Mouse (Mus musculus): ENCODE data around the gene E030030I06Rik. TPM values are rescaled to one million over a fixed set of nuclear protein-coding genes. Genes with fewer than 3 reads are reported as not detected.
"Not testable (repeated sequence)": the region's sequence is repeated elsewhere in the genome, so short reads cannot be mapped to it uniquely, and the experiment has no call there.

Gene E030030I06Rik
- polyA plus RNA-seq, 1 experiment = 4.4 TPM

DNA sequence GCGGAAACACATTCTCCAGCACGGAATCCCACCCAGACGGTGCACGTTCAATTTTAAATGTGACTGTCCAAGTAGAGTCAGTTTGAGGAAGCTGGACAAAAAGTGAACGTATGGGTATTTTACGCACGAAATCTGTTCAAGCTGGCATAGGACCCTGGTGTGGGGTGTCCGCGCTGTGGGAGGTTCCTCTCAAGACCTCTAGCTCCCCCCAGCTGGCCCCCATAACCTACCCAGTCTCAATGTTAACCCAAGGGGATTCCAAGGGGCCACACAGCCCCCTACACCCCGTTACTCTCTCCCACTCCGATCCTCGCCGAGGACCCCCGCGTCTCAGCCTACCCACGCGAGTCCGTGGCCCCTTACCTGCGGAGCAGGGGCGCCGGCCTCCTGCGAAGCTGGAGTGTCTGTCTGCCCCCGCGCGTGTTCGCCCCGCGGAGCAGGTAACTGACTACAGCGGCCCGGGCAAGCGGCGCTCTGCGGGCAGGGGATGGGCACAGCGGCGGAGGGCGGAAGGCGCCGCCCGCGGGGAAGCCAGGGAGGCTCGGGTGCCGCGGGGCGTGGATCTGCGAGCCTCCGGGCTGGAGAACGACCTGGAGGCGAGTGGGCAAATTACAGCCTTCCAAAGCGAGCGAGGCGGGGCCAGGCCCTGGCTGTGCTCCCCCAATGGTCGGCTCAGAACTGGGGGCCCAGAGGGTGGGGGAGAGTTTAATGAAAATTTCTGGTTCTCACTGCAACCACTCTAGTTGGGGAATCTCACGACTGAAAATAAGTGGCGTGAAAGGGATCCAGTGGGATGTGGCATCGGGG, 2.2 kb upstream of the E030030I06Rik start:
- WGBS = 2% methylated on average over 55 of the region's 55 CpGs
- Histone ChIP-seq H3K27me3 (ENCODE audit: control insufficient read depth, insufficient read depth, low read length) (peaks cover 41% of the 10 kb centered on the region), H3K4me3 (ENCODE audit: low read depth, low read length) (peak overlapping the region; percentile 23; the same call in 1 of the 2 replicates)
- H3K4me1 ChIP-seq (ENCODE audit: control insufficient read depth, insufficient read depth, insufficient read length, low read length); H3K27ac ChIP-seq (ENCODE audit: insufficient read depth, low read depth, low read length); H3K36me3 ChIP-seq (ENCODE audit: control insufficient read depth, insufficient read depth, low read length): not testable (repeated sequence)

DNA sequence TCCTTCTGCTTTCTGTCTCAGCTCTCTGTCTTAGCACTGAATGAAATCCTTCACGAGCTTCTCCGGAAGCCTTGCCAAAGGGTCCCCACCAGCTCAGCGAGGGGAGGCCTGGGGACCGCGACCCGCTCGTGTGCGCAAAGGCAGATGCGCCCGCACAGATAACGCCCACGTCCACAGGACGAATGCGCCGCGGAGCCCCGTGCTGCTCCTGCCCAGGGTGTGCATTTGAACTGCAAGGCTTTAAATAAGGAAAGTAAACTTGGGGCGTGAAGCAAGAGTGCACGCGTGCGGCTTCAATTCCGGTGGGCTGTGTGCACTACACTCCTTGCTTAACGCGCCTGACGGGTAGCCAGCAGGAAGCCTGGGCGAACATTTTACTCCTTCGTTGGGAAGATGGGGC, 1.5 kb upstream of the E030030I06Rik start:
- no peaks in the 10 kb centered on the region for H3K36me3 ChIP-seq (ENCODE audit: control insufficient read depth, insufficient read depth, low read length)
- WGBS = 1% methylated on average over 27 of the region's 27 CpGs
- H3K27ac ChIP-seq (ENCODE audit: insufficient read depth, low read depth, low read length) = no peak overlapping the region
- TF ChIP-seq POLR2A (IDR thresholded peaks at IDR 0.05; ENCODE audit: low read depth, low read length) (no peak), CTCF (IDR thresholded peaks at IDR 0.05; ENCODE audit: extremely low read depth, insufficient read length, insufficient replicate concordance, low read depth, low read length) (no peak)
- peaks cover 8% of the 10 kb centered on the region for H3K4me1 ChIP-seq (ENCODE audit: control insufficient read depth, insufficient read depth, insufficient read length, low read length)
- peaks cover 38% of the 10 kb centered on the region for H3K27me3 ChIP-seq (ENCODE audit: control insufficient read depth, insufficient read depth, low read length)
- H3K4me3 ChIP-seq (ENCODE audit: low read depth, low read length) = peak overlapping the region; percentile 78

DNA sequence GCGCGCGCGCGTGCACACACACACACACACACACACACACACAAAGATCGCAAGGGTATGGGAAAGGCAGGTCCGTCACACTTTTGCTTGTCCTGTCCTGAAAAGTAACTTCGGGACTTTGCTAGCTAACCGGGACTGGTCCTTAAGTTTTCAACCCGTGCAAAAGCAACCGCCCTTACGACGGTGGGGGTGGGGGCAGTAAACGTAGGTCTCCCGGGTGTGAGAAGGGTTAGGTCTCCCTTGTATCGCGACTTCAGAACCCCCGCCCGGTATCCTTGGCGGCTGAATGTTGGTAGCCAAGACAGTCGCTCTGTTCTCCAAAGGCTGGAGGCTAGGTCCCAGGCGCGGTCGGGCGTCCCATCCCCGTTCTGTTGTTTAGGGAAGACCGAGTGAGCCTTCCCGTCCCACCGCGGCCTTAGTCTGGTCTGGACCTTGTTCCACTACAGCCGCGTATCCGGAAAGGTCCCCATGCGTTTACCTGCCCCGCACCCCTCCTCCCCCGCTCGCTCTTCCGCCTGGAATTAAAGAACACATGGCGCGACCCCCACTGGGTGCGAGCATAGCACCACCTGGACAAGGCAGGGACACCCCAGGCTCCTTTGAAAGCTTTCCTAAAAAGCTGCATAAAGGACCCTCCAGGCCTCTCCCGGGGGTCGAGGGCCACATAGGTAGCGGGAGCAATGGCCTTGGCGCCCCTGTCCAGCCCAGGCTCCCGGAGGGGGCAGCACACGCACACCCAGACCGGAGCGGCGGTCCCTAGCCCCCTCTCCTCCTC, 808 bp upstream of the E030030I06Rik start:
- H3K27ac ChIP-seq (ENCODE audit: insufficient read depth, low read depth, low read length) = no peak overlapping the region
- H3K4me3 ChIP-seq (ENCODE audit: low read depth, low read length) = peak overlapping the region; percentile 78
- no peaks in the 10 kb centered on the region for H3K36me3 ChIP-seq (ENCODE audit: control insufficient read depth, insufficient read depth, low read length)
- peaks cover 32% of the 10 kb centered on the region for H3K27me3 ChIP-seq (ENCODE audit: control insufficient read depth, insufficient read depth, low read length)
- TF ChIP-seq POLR2A (IDR thresholded peaks at IDR 0.05; ENCODE audit: low read depth, low read length) (no peak), CTCF (IDR thresholded peaks at IDR 0.05; ENCODE audit: extremely low read depth, insufficient read length, insufficient replicate concordance, low read depth, low read length) (no peak)
- H3K4me1 ChIP-seq (ENCODE audit: control insufficient read depth, insufficient read depth, insufficient read length, low read length) = peaks cover 8% of the 10 kb centered on the region
- WGBS = 1% methylated on average over 50 of the region's 50 CpGs

DNA sequence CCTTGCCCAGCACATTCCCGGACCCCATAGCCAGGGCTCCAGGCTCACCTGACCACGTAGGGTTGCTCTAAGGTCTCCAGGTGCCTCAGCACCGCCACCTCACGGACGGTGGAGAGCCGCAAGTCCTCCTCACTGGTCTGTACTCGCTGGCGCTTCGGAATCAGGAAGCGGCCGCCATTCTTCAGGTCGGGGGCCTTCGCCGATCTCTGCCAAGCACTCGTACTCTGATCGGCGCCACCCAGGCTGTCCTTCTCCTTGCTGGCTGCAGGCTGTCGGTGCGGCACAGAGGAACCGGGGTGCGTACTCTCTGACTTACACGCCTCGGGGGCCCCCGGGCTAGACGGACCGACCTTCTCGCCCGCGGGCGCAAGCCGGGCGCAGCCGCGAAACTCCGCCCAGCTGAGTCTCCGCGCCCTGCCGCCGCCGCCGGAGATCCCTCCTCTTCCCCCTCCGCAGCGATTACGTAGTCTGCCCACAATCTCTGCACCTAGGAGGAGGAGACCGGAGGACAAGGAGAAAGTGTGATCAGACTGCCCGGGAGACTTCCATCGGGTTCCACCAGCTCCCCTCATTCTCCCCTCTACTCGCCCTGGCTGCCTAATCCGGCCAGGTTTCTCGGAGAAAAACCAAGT, 513 bp downstream of the E030030I06Rik start:
- Histone ChIP-seq H3K4me1 (ENCODE audit: control insufficient read depth, insufficient read depth, insufficient read length, low read length) (peaks cover 8% of the 10 kb centered on the region), H3K4me3 (ENCODE audit: low read depth, low read length) (peak overlapping the region; percentile 78), H3K27ac (ENCODE audit: insufficient read depth, low read depth, low read length) (peak overlapping the region; percentile 78), H3K36me3 (ENCODE audit: control insufficient read depth, insufficient read depth, low read length) (no peaks in the 10 kb centered on the region), H3K27me3 (ENCODE audit: control insufficient read depth, insufficient read depth, low read length) (peaks cover 25% of the 10 kb centered on the region)
- TF ChIP-seq CTCF (IDR thresholded peaks at IDR 0.05; ENCODE audit: extremely low read depth, insufficient read length, insufficient replicate concordance, low read depth, low read length) (peak; percentile 53), POLR2A (IDR thresholded peaks at IDR 0.05; ENCODE audit: low read depth, low read length) (peak; percentile 81)
- under 1% methylated on average over 50 of the region's 50 CpGs for WGBS

GRCm38 (mm10) chr10:22142926-22143325, 6.1 kb downstream of the E030030I06Rik start:
- Histone ChIP-seq H3K4me1 (ENCODE audit: control insufficient read depth, insufficient read depth, insufficient read length, low read length) (peaks cover 4% of the 10 kb centered on the region), H3K4me3 (ENCODE audit: low read depth, low read length) (no peak overlapping the region), H3K27ac (ENCODE audit: insufficient read depth, low read depth, low read length) (no peak overlapping the region), H3K36me3 (ENCODE audit: control insufficient read depth, insufficient read depth, low read length) (no peaks in the 10 kb centered on the region), H3K27me3 (ENCODE audit: control insufficient read depth, insufficient read depth, low read length) (peaks cover 2% of the 10 kb centered on the region; the same call in 1 of the 2 replicates)
- no peak for TF ChIP-seq POLR2A (IDR thresholded peaks at IDR 0.05; ENCODE audit: low read depth, low read length)
- TF ChIP-seq CTCF (IDR thresholded peaks at IDR 0.05; ENCODE audit: extremely low read depth, insufficient read length, insufficient replicate concordance, low read depth, low read length) = no peak
- 71% methylated on average over 5 of the region's 5 CpGs for WGBS

GRCm38 (mm10) chr10:22142194-22142593, 6.9 kb downstream of the E030030I06Rik start:
- not testable (repeated sequence) for H3K27ac ChIP-seq (ENCODE audit: insufficient read depth, low read depth, low read length); H3K36me3 ChIP-seq (ENCODE audit: control insufficient read depth, insufficient read depth, low read length); H3K4me3 ChIP-seq (ENCODE audit: low read depth, low read length); H3K4me1 ChIP-seq (ENCODE audit: control insufficient read depth, insufficient read depth, insufficient read length, low read length); H3K27me3 ChIP-seq (ENCODE audit: control insufficient read depth, insufficient read depth, low read length)
- WGBS = 82% methylated on average over 1 of the region's 1 CpGs

- H3K27ac ChIP-seq (ENCODE audit: insufficient read depth, low read depth, low read length) = no peak overlapping the region
- H3K4me1 ChIP-seq (ENCODE audit: control insufficient read depth, insufficient read depth, insufficient read length, low read length) = peaks cover 4% of the 10 kb centered on the region
- H3K4me3 ChIP-seq (ENCODE audit: low read depth, low read length) = peak overlapping the region; percentile 57
- peaks cover 2% of the 10 kb centered on the region; the same call in 1 of the 2 replicates for H3K27me3 ChIP-seq (ENCODE audit: control insufficient read depth, insufficient read depth, low read length)
- H3K36me3 ChIP-seq (ENCODE audit: control insufficient read depth, insufficient read depth, low read length) = no peaks in the 10 kb centered on the region
- TF ChIP-seq POLR2A (IDR thresholded peaks at IDR 0.05; ENCODE audit: low read depth, low read length) (0 out of 2 replicates have a peak, but pooled peaks have one; percentile 19), CTCF (IDR thresholded peaks at IDR 0.05; ENCODE audit: extremely low read depth, insufficient read length, insufficient replicate concordance, low read depth, low read length) (peak; percentile 64)
- 2% methylated on average over 19 of the region's 19 CpGs for WGBS
Observed at GRCm38 (mm10) chr10:22140665-22141280, 8.3 kb downstream of the E030030I06Rik start.

Measured in small intestine, adult 2 months (tissue).